Mouse (Mus musculus) forebrain, embryonic 10.5 days (tissue): ENCODE data around the gene Tiparp. TPM values are rescaled to one million over a fixed set of nuclear protein-coding genes. Genes with fewer than 3 reads are reported as not detected.
A peak's percentile ranks its signal among the peaks of the same experiment; 100 is the strongest.

ENCODE experiments used
- DNase-seq: peaks from one replicate; pipeline ENCODE4 v3.0.0-alpha.2; 2017; ENCODE audit warnings: low spot score; ENCODE audit errors: extremely low spot score
- H3K27ac ChIP-seq: fragments of 300-500 bp; sonication (generic); 2 replicates; pipeline ENCODE4 v1.5.1; 2016; ENCODE audit warnings: mild to moderate bottlenecking
- H3K27me3 ChIP-seq: fragments of 300-500 bp; sonication (generic); 2 replicates; pipeline ENCODE4 v1.6.1; 2016; ENCODE audit warnings: mild to moderate bottlenecking; ENCODE audit not compliant: poor library complexity, severe bottlenecking
- H3K36me3 ChIP-seq: fragments of 300-500 bp; sonication (generic); replicated peaks from 2 replicates; pipeline ENCODE4 v1.6.1; 2016; ENCODE audit warnings: mild to moderate bottlenecking, moderate library complexity
- H3K4me1 ChIP-seq: fragments of 300-500 bp; sonication (generic); 2 replicates; pipeline ENCODE4 v1.6.1; 2016
- H3K4me3 ChIP-seq: fragments of 300-500 bp; sonication (generic); 2 replicates; pipeline ENCODE4 v1.5.1; 2016; ENCODE audit warnings: mild to moderate bottlenecking, moderate library complexity
- H3K9me3 ChIP-seq: fragments of 300-500 bp; sonication (generic); 2 replicates; pipeline ENCODE4 v1.6.1; 2016; ENCODE audit warnings: mild to moderate bottlenecking, moderate library complexity
- WGBS: fragments of 180-500 bp; shearing (Covaris S2); methylation state at CpG from one replicate; pipeline ENCODE4 v1.1.7; 2016; 5-methylcytosine and 5-hydroxymethylcytosine counted together
- polyA plus RNA-seq: library from polyadenylated mRNA; unstranded; fragments of >200 nt; fragmentation: Nextera tagmentation; extraction: Ambion mirVana; gene quantifications from 2 replicates; pipeline ENCODE4 v1.2.1, GENCODE M21; 2016

Gene Tiparp
- polyA plus RNA-seq, 1 experiment from 2014 or later = 30.3 TPM

DNA sequence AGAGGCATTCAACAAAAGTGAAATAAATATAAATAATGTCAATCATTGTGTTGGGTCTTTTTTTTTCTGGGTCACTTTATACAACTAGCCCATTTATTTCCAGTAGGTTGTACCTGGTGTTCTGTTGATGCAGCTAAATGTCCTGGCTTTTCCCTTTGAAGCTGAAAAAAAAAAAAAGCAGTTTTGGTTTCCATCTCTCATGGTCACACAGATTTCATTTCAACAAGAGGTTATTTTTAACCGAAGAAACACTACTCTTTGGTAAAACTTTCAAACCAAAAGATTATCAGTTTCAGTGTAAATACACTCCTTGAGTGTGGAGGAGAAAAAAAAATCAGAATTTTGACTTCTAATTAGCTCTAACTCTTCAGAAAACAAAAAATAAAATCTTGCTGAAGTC, 11.7 kb upstream of the Tiparp start:
- WGBS = 91% methylated on average over 1 of the region's 1 CpGs
- no peak for DNase-seq
- Histone ChIP-seq H3K9me3 (no peaks in the 10 kb centered on the region), H3K27ac (no peak overlapping the region), H3K27me3 (peaks cover 6% of the 10 kb centered on the region; the same call in 1 of the 2 replicates), H3K4me1 (peaks cover 12% of the 10 kb centered on the region), H3K4me3 (no peak overlapping the region), H3K36me3 (no peaks in the 10 kb centered on the region)

DNA sequence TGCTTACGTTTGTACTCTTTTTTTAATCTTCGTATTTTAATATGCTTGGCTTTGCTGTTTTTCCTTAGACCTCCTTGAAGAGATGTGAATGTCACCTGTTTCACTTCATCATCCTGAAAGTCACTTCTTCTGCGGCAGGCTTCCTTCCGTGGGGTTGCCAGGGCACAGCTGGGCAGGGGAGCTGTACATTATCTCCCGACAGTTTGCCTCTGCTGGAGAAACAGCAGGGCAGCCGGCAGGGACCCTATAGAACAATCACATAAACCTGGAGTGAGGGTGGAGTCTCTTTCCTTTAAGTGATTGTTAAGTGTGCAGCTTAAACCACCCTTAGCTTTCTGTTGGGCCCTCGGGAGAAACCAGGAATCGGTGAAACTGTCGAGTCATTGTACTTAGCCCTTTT, 11.1 kb upstream of the Tiparp start:
- peaks cover 6% of the 10 kb centered on the region; the same call in 1 of the 2 replicates for H3K27me3 ChIP-seq
- no peaks in the 10 kb centered on the region for H3K36me3 ChIP-seq
- H3K9me3 ChIP-seq = no peaks in the 10 kb centered on the region
- peaks cover 12% of the 10 kb centered on the region for H3K4me1 ChIP-seq
- WGBS = 28% methylated on average over 9 of the region's 9 CpGs
- no peak overlapping the region for H3K27ac ChIP-seq
- H3K4me3 ChIP-seq = no peak overlapping the region
- no peak for DNase-seq

GRCm38 (mm10) chr3:65517747-65518527, 10.3 kb upstream of the Tiparp start:
- WGBS = 43% methylated on average over 13 of the region's 13 CpGs
- DNase-seq = no peak
- H3K27me3 ChIP-seq = peaks cover 6% of the 10 kb centered on the region; the same call in 1 of the 2 replicates
- no peak overlapping the region for H3K4me3 ChIP-seq
- H3K36me3 ChIP-seq = no peaks in the 10 kb centered on the region
- H3K4me1 ChIP-seq = peaks cover 12% of the 10 kb centered on the region
- H3K9me3 ChIP-seq = no peaks in the 10 kb centered on the region
- H3K27ac ChIP-seq = no peak overlapping the region

DNA sequence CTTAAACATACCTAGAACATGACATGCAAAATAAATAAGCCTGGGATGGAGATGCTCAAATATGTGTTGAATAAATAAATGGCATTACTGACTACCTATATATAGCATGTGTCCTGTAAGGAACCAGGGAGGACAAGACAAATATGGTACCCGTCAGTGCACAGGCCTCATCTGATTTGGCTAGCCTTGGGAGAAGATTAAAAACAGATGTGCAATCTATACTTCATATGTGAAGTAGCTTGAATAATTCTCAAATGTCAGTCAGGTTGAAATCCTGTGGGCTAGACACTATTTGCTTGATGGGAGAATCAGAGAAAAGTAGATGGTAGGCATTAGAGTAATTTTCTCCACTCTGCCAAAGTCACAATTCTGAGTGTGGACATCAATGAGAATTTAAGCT, 6.8 kb upstream of the Tiparp start:
- H3K36me3 ChIP-seq = no peaks in the 10 kb centered on the region
- H3K27me3 ChIP-seq = peaks cover 10% of the 10 kb centered on the region
- H3K9me3 ChIP-seq = no peaks in the 10 kb centered on the region
- H3K4me3 ChIP-seq = no peak overlapping the region
- WGBS = 69% methylated on average over 1 of the region's 1 CpGs
- DNase-seq = no peak
- peaks cover 17% of the 10 kb centered on the region for H3K4me1 ChIP-seq
- no peak overlapping the region for H3K27ac ChIP-seq

- H3K9me3 ChIP-seq = no peaks in the 10 kb centered on the region
- whole genome bisulfite sequencing = 58% methylated on average over 8 of the region's 8 CpGs
- H3K27ac ChIP-seq = no peak overlapping the region
- no peaks in the 10 kb centered on the region for H3K36me3 ChIP-seq
- 0 out of 2 replicates have a peak, but pooled peaks cover 7% of the 10 kb centered on the region for H3K4me1 ChIP-seq
- DNase-seq = no peak
- H3K27me3 ChIP-seq = peaks cover 4% of the 10 kb centered on the region; the same call in 1 of the 2 replicates
- no peak overlapping the region for H3K4me3 ChIP-seq
Observed at GRCm38 (mm10) chr3:65523397-65523796, 4.8 kb upstream of the Tiparp start.

DNA sequence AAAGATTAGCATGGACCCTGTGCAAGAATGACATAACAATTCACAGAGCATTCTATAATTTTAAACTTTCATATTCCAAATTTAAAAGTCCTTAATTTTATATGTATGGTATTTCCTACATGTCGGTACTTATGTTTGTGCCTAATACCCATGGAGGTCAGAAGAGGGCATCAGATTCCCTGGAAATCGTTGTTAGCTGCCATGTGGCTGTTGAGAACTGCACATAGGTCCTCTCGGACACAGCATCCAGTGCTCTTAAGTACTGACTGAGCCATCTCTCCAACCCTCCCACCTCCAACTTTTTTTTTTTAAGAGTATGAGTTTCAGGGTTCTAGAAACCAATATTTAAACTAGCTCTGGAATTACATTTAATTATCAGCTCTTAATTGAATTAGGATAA, 2.5 kb upstream of the Tiparp start:
- peaks cover 4% of the 10 kb centered on the region; the same call in 1 of the 2 replicates for H3K27me3 ChIP-seq
- DNase-seq = no peak
- no peak overlapping the region for H3K4me3 ChIP-seq
- 86% methylated on average over 3 of the region's 3 CpGs for WGBS
- H3K36me3 ChIP-seq = no peaks in the 10 kb centered on the region
- peaks cover 20% of the 10 kb centered on the region for H3K4me1 ChIP-seq
- no peak overlapping the region for H3K27ac ChIP-seq
- H3K9me3 ChIP-seq = no peaks in the 10 kb centered on the region

GRCm38 (mm10) chr3:65527196-65527595, 1.0 kb upstream of the Tiparp start:
- H3K4me3 ChIP-seq = peak overlapping the region; percentile 75
- 20% methylated on average over 3 of the region's 3 CpGs for WGBS
- peaks cover 7% of the 10 kb centered on the region for H3K27me3 ChIP-seq
- H3K27ac ChIP-seq = peak overlapping the region; percentile 99
- H3K4me1 ChIP-seq = peaks cover 24% of the 10 kb centered on the region
- H3K9me3 ChIP-seq = no peaks in the 10 kb centered on the region
- peaks cover 11% of the 10 kb centered on the region for H3K36me3 ChIP-seq
- no peak for DNase-seq

DNA sequence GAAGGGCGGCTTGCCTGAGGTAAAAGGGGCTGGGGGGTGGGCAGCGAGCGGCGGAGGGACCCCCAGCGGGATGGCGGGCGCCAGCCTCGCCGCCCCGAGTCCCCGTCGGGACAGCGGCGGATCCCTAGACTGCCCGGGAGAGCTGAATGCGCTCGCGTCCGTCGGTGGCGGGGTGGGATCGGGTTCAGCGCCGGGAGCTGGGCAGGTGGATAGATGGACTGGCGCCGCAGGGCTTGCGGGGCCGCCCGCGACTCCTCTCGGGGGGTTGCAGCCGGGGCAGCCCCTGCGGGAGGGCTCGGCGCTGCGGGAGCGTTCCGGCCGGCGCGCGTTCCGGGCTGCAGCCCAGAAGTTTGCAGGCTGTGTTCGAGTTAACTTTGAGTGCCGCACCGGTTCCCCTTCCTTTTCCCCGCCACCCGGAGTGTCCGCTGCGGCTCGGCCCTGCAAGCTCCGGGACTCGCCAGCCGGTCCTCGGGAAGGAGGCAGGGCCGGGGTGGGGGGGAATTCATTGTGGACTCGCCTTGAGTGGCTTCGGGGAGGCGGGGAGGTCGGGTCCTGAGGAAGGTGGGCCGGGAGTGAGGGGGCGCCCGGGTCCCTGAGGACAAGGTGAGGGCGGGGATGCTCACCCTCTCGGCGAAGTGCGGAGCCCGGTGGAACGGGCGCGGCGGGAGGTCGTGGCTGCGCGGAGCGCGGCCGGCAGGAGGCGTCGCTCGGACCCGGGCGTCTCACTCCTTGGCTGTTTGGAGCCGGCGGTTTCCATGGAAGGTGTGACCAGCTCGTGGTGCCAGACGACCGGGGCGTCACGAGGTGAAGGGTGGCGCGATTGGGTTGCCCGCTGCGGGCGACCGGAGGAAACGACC, 632 bp downstream of the Tiparp start:
- WGBS = under 1% methylated on average over 97 of the region's 97 CpGs

GRCm38 (mm10) chr3:65529471-65530215, 1.4 kb downstream of the Tiparp start:
- H3K4me1 ChIP-seq = peaks cover 32% of the 10 kb centered on the region
- H3K9me3 ChIP-seq = no peaks in the 10 kb centered on the region
- H3K4me3 ChIP-seq = peak overlapping the region; percentile 75
- WGBS = 3% methylated on average over 19 of the region's 19 CpGs
- DNase-seq = no peak
- peak overlapping the region; percentile 99 for H3K27ac ChIP-seq
- H3K27me3 ChIP-seq = peaks cover 7% of the 10 kb centered on the region
- H3K36me3 ChIP-seq = peaks cover 25% of the 10 kb centered on the region

More for the DNA sequence above, 632 bp downstream of the Tiparp start:
- peak; percentile 82 for DNase-seq
- peak overlapping the region; percentile 99 for H3K27ac ChIP-seq
- H3K4me3 ChIP-seq = peak overlapping the region; percentile 75
- no peaks in the 10 kb centered on the region for H3K9me3 ChIP-seq
- peaks cover 24% of the 10 kb centered on the region for H3K4me1 ChIP-seq
- H3K27me3 ChIP-seq = peaks cover 7% of the 10 kb centered on the region
- H3K36me3 ChIP-seq = peaks cover 25% of the 10 kb centered on the region

- no peak for DNase-seq
- Histone ChIP-seq H3K4me1 (peaks cover 64% of the 10 kb centered on the region), H3K27ac (no peak overlapping the region), H3K27me3 (peaks cover 3% of the 10 kb centered on the region; the same call in 1 of the 2 replicates), H3K9me3 (no peaks in the 10 kb centered on the region), H3K4me3 (no peak overlapping the region), H3K36me3 (peaks cover 25% of the 10 kb centered on the region)
- 93% methylated on average over 2 of the region's 2 CpGs for WGBS
Observed at GRCm38 (mm10) chr3:65533014-65533413, 4.8 kb downstream of the Tiparp start.

GRCm38 (mm10) chr3:65533598-65533997, 5.4 kb downstream of the Tiparp start:
- Histone ChIP-seq H3K27ac (no peak overlapping the region), H3K9me3 (no peaks in the 10 kb centered on the region), H3K4me3 (no peak overlapping the region), H3K27me3 (peaks cover 3% of the 10 kb centered on the region; the same call in 1 of the 2 replicates), H3K4me1 (peaks cover 60% of the 10 kb centered on the region), H3K36me3 (peaks cover 25% of the 10 kb centered on the region)
- 72% methylated on average over 3 of the region's 3 CpGs for WGBS
- DNase-seq = no peak

DNA sequence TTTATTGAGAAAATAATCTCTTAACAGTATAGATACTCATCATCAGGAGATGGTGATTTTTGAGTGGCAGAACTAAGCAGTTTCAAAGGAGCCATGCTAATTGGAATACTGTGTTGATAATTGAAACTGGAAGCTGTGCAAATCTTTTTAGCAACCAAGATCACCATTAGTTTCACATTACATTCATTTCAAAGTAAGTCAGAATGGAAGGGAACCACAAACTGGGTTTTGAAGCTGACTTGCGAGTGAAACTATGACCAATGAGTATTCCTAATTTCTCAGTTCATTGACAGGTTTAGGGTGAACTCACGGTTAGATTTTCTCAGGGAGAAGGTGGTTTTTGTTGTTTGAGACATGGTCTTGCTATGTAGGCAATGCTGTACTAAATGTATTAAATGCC, 6.3 kb downstream of the Tiparp start:
- peaks cover 57% of the 10 kb centered on the region for H3K4me1 ChIP-seq
- no peak overlapping the region for H3K4me3 ChIP-seq

More for the DNA sequence above, 6.3 kb downstream of the Tiparp start:
- no peak for DNase-seq
- WGBS = 52% methylated on average over 2 of the region's 2 CpGs
- Histone ChIP-seq H3K27ac (no peak overlapping the region), H3K9me3 (no peaks in the 10 kb centered on the region), H3K27me3 (peaks cover 3% of the 10 kb centered on the region; the same call in 1 of the 2 replicates), H3K36me3 (peaks cover 25% of the 10 kb centered on the region)
